Mouse (Mus musculus) neutrophil, adult 65 days (primary cell): Measurements from ENCODE around the gene Plxnb2. TPM values are rescaled to one million over a fixed set of nuclear protein-coding genes. Genes with fewer than 3 reads are reported as not detected.

Experiments used
- total RNA-seq: library from RNA; stranded (reverse); gene quantifications from 2 replicates; pipeline ENCODE4 v1.2.4, GENCODE M21; 2023

Gene Plxnb2
- 47.8 and 51.8 TPM in 2 replicates for total RNA-seq

DNA sequence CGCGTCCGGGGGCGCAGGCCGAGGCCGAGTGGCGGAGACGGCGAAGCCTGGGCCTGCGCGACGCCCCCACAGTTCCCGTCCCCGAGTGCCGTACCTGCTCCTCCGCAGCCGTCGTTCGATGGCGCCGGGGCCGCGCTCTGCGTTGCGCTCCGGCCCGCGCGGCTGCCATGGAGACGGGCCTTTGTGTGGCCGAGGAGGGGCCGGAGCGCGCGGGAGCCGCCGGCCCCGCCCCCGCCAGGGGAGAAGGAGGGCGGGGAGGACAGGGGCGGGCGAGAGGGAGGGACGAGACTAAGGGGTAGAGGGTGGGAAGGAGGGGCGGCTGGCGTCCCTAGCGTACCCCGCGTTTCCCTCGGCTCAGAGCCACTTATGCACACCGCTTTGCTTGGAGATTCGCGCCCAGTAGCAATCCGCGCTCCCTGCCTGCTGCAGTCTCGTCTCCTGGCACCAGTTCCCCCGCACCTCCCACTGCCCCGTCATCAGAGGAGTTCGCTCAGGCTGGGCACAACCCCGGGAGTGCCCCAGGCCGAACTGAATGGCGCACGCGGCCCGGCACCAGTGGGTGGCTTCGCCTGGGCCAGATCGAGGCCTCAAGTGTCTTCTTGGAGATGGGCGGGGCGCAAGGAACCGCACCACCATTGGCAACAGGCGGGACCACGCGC, at the start of gene Plxnb2:
Plxnb2 (minus strand) TSS at position 218 of the 659 bp plus-strand sequence.

GRCm38 (mm10) chr15:89210915-89211715, 30.5 kb upstream of the Plxnb2 start, which contains the start of gene Ppp6r2:
Ppp6r2 (plus strand) TSS chr15:89211553.

DNA sequence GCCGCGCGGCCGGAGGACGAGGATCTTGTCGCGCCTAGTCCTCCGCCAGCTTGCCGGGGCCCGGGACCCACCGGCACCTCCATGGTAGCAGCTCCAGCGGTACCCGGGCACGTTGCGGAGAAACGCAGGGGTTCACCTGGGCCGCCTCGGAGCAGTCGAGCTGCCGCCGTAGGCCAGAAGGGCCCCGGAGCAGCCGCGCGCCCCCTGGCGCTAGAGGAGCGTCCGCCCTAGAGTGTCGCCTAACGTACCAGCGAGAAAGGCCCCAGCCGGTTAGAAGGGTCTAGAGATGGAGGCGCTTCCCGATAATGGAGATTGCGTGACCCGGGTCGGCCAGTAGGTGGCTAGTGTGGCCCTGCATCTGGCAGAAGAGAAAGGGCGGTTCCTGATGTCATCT, 15.7 kb upstream of the Plxnb2 start, which contains the start of gene Dennd6b:
Dennd6b (minus strand) TSS at position 184 of the 394 bp plus-strand sequence.

GRCm38 (mm10) chr15:89149271-89150040, 31.1 kb downstream of the Plxnb2 start, which contains the start of gene Mapk11:
Mapk11 (minus strand) TSS chr15:89149628.

DNA sequence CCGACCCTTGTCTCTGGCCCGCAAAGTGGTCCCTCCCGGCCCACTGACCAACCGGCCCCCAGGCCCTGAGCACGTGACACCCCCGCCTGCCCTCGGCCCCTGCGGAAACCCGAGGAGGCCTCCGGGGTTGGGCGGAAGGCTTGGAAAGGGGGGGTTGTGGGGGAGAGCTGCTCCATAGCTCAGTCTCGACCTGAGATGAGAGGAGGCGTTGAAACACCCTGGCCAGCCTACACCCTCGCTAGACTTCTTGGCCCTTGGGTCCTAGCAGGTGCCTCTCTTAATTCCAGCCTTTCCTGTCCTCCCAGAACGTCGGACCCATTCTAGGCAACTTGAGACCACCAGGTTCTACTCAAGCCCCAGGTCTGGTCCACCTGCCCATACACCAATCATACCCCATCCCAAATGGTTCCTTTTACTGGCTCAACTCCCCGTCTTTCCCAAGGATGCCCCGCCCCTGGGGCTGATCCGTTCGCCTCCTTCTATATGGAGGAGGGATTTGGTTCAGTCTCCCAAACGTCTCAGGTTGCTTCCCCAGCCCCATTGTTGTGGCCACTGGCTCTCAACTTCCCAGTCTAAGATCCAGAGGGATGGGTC, 39.8 kb downstream of the Plxnb2 start, which contains the start of gene Mapk12:
Mapk12 (minus strand) TSS at position 45 of the 594 bp plus-strand sequence.

DNA sequence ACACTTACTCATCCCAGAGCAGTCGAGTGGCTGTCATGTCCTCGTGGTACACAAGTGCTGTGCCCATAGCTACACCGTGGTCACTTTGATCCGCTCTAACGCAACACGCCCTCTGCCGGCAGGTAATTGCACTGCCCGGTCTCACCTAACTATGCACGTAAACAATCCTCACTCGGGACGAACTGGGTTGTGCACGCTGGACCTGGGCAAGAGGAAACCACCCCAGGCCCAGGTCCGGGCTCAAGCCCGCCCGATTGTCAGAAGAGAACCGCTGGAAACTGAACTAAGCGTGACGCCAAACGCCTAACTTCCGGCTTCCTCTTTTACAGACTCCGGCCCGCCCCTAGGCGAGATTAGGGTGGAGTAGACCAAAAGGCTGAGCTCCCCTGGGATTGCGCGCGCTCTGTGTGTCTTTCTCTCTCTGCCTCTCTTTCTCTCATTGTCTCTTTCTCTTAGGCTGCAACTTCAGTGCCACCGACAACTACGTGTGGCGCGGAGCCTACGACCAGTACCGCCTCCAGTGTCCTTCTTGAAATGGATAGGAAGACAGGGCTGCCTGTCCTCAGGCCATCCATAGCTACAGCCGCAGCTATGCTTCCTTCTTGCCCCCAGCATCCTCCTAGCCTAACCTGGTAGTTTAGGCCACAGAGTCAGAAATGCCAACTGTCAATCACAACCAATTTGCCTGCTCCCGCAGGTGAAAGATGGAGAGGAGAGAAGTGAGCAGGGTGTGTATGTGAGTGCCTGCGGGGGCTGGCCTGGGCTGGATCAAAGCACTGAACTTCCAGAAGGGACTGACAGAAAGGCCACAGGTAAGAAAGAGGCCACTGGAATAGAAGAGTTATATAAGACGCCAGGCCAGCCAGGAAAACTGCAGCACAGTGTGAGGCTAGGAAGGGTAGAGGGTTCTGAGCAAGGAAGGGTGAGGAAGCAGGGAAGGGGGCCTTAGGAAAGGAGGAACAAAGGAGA, 51.9 kb downstream of the Plxnb2 start, which contains the start of gene Hdac10:
Hdac10 (minus strand) TSS at position 319 of the 969 bp plus-strand sequence.

GRCm38 (mm10) chr15:89122649-89123366, 57.8 kb downstream of the Plxnb2 start, which contains the start of gene Tubgcp6:
Tubgcp6 (minus strand) TSS chr15:89123112.

Other genes with a start within 250 kb of the Plxnb2 start
- not detected in 2 replicates for gene Ttll8, start 226.4 kb downstream of the Plxnb2 start, total RNA-seq
- gene Mlc1, start 201.8 kb downstream of the Plxnb2 start, total RNA-seq, result not detected in 2 replicates
- not detected in 2 replicates for gene Mov10l1, start 197.9 kb downstream of the Plxnb2 start, total RNA-seq
- gene Panx2, start 121.1 kb downstream of the Plxnb2 start, total RNA-seq, result not detected in 2 replicates
- 41.2 and 61.2 TPM in 2 replicates for gene Trabd, start 105.7 kb downstream of the Plxnb2 start, total RNA-seq
- 17.9 and 19.1 TPM in 2 replicates for gene Selenoo, start 91.7 kb downstream of the Plxnb2 start, total RNA-seq
- gene Tubgcp6, start 57.7 kb downstream of the Plxnb2 start, total RNA-seq, result 18.3 and 20.1 TPM in 2 replicates
- gene Hdac10, start 52.1 kb downstream of the Plxnb2 start, total RNA-seq, result 6.7 and 8.6 TPM in 2 replicates
- gene Mapk12, start 40.1 kb downstream of the Plxnb2 start, total RNA-seq, result 0.95 TPM in 1 of 2 replicates, not detected in the other
- gene Mapk11, start 31.2 kb downstream of the Plxnb2 start, total RNA-seq, result 0.32 TPM in 1 of 2 replicates, not detected in the other
- gene Dennd6b, start 15.7 kb upstream of the Plxnb2 start, total RNA-seq, result 1.6 and 2.4 TPM in 2 replicates
- 23.7 and 23.8 TPM in 2 replicates for gene Ppp6r2, start 30.8 kb upstream of the Plxnb2 start, total RNA-seq
- gene Sbf1, start 134.5 kb upstream of the Plxnb2 start, total RNA-seq, result 106 and 168 TPM in 2 replicates
- gene Adm2, start 141.9 kb upstream of the Plxnb2 start, total RNA-seq, result not detected in 2 replicates
- not detected in 2 replicates for gene Miox, start 153.6 kb upstream of the Plxnb2 start, total RNA-seq
- 25.7 and 31.6 TPM in 2 replicates for gene Lmf2, start 174.9 kb upstream of the Plxnb2 start, total RNA-seq
- 72.6 and 116 TPM in 2 replicates for gene Ncaph2, start 174.9 kb upstream of the Plxnb2 start, total RNA-seq
- 5.7 TPM in 2 replicates for gene Sco2, start 193.1 kb upstream of the Plxnb2 start, total RNA-seq
- gene Tymp, start 196.3 kb upstream of the Plxnb2 start, total RNA-seq, result 0.25 TPM in 1 of 2 replicates, not detected in the other
- gene Odf3b, start 198.5 kb upstream of the Plxnb2 start, total RNA-seq, result not detected in 2 replicates
- not detected in 2 replicates for gene Klhdc7b, start 204.1 kb upstream of the Plxnb2 start, total RNA-seq
- gene Syce3, start 229.7 kb upstream of the Plxnb2 start, total RNA-seq, result not detected in 2 replicates
- gene Cpt1b, start 245.1 kb upstream of the Plxnb2 start, total RNA-seq, result 2.4 and 4.4 TPM in 2 replicates
- gene C730034F03Rik, start 248.8 kb upstream of the Plxnb2 start, total RNA-seq, result 3.8 and 5.0 TPM in 2 replicates
- 0.51 and 1.1 TPM in 2 replicates for gene Gm44502, start 248.9 kb upstream of the Plxnb2 start, total RNA-seq
- gene Chkb, start 249.1 kb upstream of the Plxnb2 start, total RNA-seq, result 154 and 204 TPM in 2 replicates